Mouse (Mus musculus) heart, postnatal 0 days (tissue): ENCODE data around the gene Tef.

ENCODE experiments used
- CTCF ChIP-seq: IDR thresholded peaks from 2 replicates; pipeline ENCODE4 v1.5.1; 2016; ENCODE audit warnings: antibody characterized with exemption, control low read depth, low read depth
- EP300 ChIP-seq: IDR thresholded peaks from 2 replicates; pipeline ENCODE4 v1.6.1; 2016; ENCODE audit warnings: antibody characterized with exemption, low read depth

GRCm38 (mm10) chr15:81814716-81815370 lies 12.6 kb downstream of the Tef start:
- TF ChIP-seq CTCF (no peak), EP300 (no peak)
